Mouse (Mus musculus): ENCODE measurements at regions not wholly inside any gene's neighbourhood (a gene's known extent, or its start where the extent isn't known, plus 50 kb on each side); places are given as distances from the start of the nearest gene placed in this dataset.
A peak's percentile ranks its signal among the peaks of the same experiment; 100 is the strongest.

- no peak for DNase-seq (ENCODE audit: low spot score)
These were observed 174.8 kb upstream of the Nr4a3 start for GRCm38 (mm10) chr4:47870010-47870637.

- DNase-seq (ENCODE audit: low spot score) = no peak
These were observed 174.3 kb upstream of the Nr4a3 start for GRCm38 (mm10) chr4:47870638-47871019.

- no peak for DNase-seq (ENCODE audit: low spot score)
These were observed 163.4 kb upstream of the Nr4a3 start for GRCm38 (mm10) chr4:47881560-47881959.

GRCm38 (mm10) chr4:47882076-47882475 lies 162.9 kb upstream of the Nr4a3 start:
- no peak for DNase-seq (ENCODE audit: low spot score)

GRCm38 (mm10) chr4:47899579-47899978 lies 145.4 kb upstream of the Nr4a3 start:
- no peak for DNase-seq (ENCODE audit: low spot score)

- no peak for DNase-seq (ENCODE audit: low spot score)
These were observed 142.2 kb upstream of the Nr4a3 start for GRCm38 (mm10) chr4:47902749-47903148.

GRCm38 (mm10) chr4:47912259-47912658 lies 132.7 kb upstream of the Nr4a3 start:
- DNase-seq (ENCODE audit: low spot score) = no peak

GRCm38 (mm10) chr4:47919576-47919975 lies 125.4 kb upstream of the Nr4a3 start:
- DNase-seq (ENCODE audit: low spot score) = no peak

GRCm38 (mm10) chr4:47931464-47931863 lies 113.5 kb upstream of the Nr4a3 start:
- no peak for DNase-seq (ENCODE audit: low spot score)

GRCm38 (mm10) chr4:47933526-47933925 lies 111.4 kb upstream of the Nr4a3 start:
- no peak for DNase-seq (ENCODE audit: low spot score)

- no peak for DNase-seq (ENCODE audit: low spot score)
These were observed 109.4 kb upstream of the Nr4a3 start for GRCm38 (mm10) chr4:47935547-47935946.

- no peak for DNase-seq (ENCODE audit: low spot score)
These were observed 108.4 kb upstream of the Nr4a3 start for GRCm38 (mm10) chr4:47936470-47937125.

GRCm38 (mm10) chr4:47947869-47948573 lies 96.9 kb upstream of the Nr4a3 start:
- DNase-seq (ENCODE audit: low spot score) = peak; percentile 36

- DNase-seq (ENCODE audit: low spot score) = peak; percentile 10
These were observed 96.2 kb upstream of the Nr4a3 start for GRCm38 (mm10) chr4:47948789-47949188.

GRCm38 (mm10) chr4:47954576-47955305 lies 90.2 kb upstream of the Nr4a3 start:
- no peak for DNase-seq (ENCODE audit: low spot score)

- DNase-seq (ENCODE audit: low spot score) = no peak
These were observed 80.3 kb upstream of the Nr4a3 start for GRCm38 (mm10) chr4:47964630-47965029.

- no peak for DNase-seq (ENCODE audit: low spot score)
These were observed 73.1 kb upstream of the Nr4a3 start for GRCm38 (mm10) chr4:47971861-47972260.

- DNase-seq (ENCODE audit: low spot score) = no peak
These were observed 65.2 kb upstream of the Nr4a3 start for GRCm38 (mm10) chr4:47979579-47980313.

Data from lung, postnatal 25 days (tissue).